Mouse (Mus musculus): ENCODE data around the gene Iqcj.

DNA sequence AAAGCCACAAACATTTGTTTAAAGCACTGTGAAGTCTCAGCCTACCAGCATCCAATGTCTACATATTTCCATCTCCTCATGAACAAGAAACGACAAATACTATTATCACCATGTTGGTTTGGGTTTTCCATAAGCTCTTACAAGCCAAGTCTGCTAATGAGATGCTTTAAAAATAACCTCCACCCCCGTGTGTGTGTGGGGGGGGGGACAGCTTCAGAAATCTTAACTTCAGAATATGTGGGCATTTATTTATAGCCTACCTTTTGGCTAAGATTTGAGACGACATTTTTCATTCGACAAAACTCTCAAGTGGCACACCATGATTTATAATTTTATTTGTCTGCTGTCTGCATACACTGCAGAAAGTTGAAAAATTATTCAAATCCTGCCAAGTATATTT lies 185.4 kb downstream of the Iqcj start:
- TF ChIP-seq CTCF (IDR thresholded peaks at IDR 0.05; ENCODE audit: low read depth, low read length): no peak
- no peak for TF ChIP-seq POLR2A (IDR thresholded peaks at IDR 0.05; ENCODE audit: borderline replicate concordance, low read depth, low read length)
